Mouse (Mus musculus) lung, embryonic 16.5 days (tissue): ENCODE measurements around the gene Adm. TPM values are rescaled to one million over a fixed set of nuclear protein-coding genes. Genes with fewer than 3 reads are reported as not detected.

Source experiments
- ATAC-seq: fragments of 200-750 bp; cut with Nextera tagmentation; 2 replicates; pipeline ENCODE4 v1.8.0; 2017; ENCODE audit warnings: low read depth, mild to moderate bottlenecking, moderate library complexity
- H3K27ac ChIP-seq: fragments of 300-500 bp; sonication (generic); 2 replicates; pipeline ENCODE4 v1.5.1; 2014; ENCODE audit warnings: mild to moderate bottlenecking, control low read depth, low read length
- H3K27me3 ChIP-seq: fragments of 300-500 bp; sonication (generic); 2 replicates; pipeline ENCODE4 v1.6.1; 2014; ENCODE audit warnings: low read depth, low read length, mixed read lengths; ENCODE audit not compliant: control insufficient read depth, insufficient read depth
- H3K36me3 ChIP-seq: fragments of 300-500 bp; sonication (generic); 2 replicates; pipeline ENCODE4 v1.6.1; 2014; ENCODE audit warnings: low read length; ENCODE audit not compliant: control insufficient read depth, insufficient read depth
- H3K4me1 ChIP-seq: fragments of 300-500 bp; sonication (generic); replicated peaks from 2 replicates; pipeline ENCODE4 v1.6.1; 2014; ENCODE audit warnings: low read length, mixed read lengths; ENCODE audit not compliant: control insufficient read depth, insufficient read depth
- H3K4me2 ChIP-seq: fragments of 300-500 bp; sonication (generic); 2 replicates; pipeline ENCODE4 v1.6.1; 2014; ENCODE audit warnings: low read depth, low read length, control low read depth
- H3K4me3 ChIP-seq: fragments of 300-500 bp; sonication (generic); 2 replicates; pipeline ENCODE4 v1.5.1; 2014; ENCODE audit warnings: mild to moderate bottlenecking, low read length, control low read depth
- H3K9ac ChIP-seq: fragments of 300-500 bp; sonication (generic); 2 replicates; pipeline ENCODE4 v1.6.1; 2014; ENCODE audit warnings: low read length, control low read depth
- H3K9me3 ChIP-seq: fragments of 300-500 bp; sonication (generic); 2 replicates; pipeline ENCODE4 v1.6.1; 2016; ENCODE audit warnings: low read length; ENCODE audit not compliant: control insufficient read depth
- WGBS: fragments of 180-500 bp; shearing (Covaris S2); extraction: QIAGEN DNeasy Blood & Tissue Kit; methylation state at CpG from one replicate; pipeline ENCODE4 v1.1.7; 2014; 5-methylcytosine and 5-hydroxymethylcytosine counted together
- polyA plus RNA-seq: library from polyadenylated mRNA; unstranded; fragments of >200 nt; fragmentation: Nextera tagmentation; extraction: Ambion mirVana; gene quantifications from 2 replicates; pipeline ENCODE4 v1.2.1, GENCODE M21; 2015

Gene Adm
- polyA plus RNA-seq, 1 experiment from 2014 or later = 8.2 TPM

DNA sequence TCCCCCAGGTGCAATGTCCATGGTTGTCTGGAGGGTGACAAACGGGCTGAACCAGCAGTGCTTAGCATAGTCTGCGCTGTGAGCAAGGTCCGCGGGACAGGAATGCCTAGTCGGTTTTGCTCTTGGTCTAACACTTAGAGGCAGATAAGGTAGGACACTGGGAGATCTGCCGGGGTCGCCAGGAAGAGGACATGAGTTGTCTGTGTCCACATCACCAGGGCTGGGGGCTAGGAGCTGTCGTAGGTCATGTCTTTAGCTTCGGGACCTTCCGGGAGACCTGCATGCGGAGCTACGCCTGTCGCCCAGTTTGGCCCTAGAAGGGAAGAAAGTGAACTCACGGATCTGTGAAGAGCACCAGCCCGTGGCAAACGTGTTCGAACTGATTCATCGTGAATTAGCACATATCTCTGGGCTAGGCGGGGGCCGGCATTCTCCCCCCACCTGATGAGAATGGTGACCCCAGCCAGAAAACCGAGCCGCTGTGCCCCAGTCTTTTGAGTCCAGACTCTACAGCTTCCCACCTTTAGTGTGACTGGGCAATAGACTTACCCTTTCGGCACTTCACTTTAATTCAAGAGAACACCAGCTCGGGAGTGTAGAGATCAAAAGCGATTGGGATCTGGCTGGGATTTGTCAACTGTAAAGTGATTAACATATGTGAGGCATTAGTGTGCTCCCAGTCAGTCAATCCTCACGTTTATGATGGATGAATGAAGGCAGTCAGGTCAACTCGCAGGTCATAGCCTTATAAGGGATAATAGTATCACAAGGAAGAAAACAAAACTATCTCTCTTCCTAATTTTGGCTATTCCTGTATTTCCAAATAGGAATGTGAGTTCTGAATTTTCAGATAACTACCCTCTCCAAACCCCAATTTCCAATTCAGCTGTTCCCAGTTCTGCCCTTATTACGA, 1.0 kb upstream of the Adm start:
- H3K4me3 ChIP-seq = peak overlapping the region; percentile 62
- H3K4me1 ChIP-seq = peaks cover 62% of the 10 kb centered on the region
- ATAC-seq = no peak
- H3K36me3 ChIP-seq = no peaks in the 10 kb centered on the region
- H3K9ac ChIP-seq = no peak overlapping the region
- 12% methylated on average over 28 of the region's 28 CpGs for WGBS
- H3K27me3 ChIP-seq = peaks cover 19% of the 10 kb centered on the region
- H3K4me2 ChIP-seq = peak overlapping the region; percentile 99
- H3K27ac ChIP-seq = no peak overlapping the region
- H3K9me3 ChIP-seq = no peaks in the 10 kb centered on the region

- WGBS = 3% methylated on average over 12 of the region's 12 CpGs
- Histone ChIP-seq H3K4me1 (peaks cover 63% of the 10 kb centered on the region), H3K9ac (peak overlapping the region; percentile 72; the same call in 1 of the 2 replicates), H3K9me3 (no peaks in the 10 kb centered on the region), H3K36me3 (no peaks in the 10 kb centered on the region), H3K4me3 (peak overlapping the region; percentile 62), H3K4me2 (peak overlapping the region; percentile 99), H3K27ac (no peak overlapping the region), H3K27me3 (peaks cover 19% of the 10 kb centered on the region)
- no peak for ATAC-seq
These were observed 370 bp upstream of the Adm start for GRCm38 (mm10) chr7:110627099-110627482.

DNA sequence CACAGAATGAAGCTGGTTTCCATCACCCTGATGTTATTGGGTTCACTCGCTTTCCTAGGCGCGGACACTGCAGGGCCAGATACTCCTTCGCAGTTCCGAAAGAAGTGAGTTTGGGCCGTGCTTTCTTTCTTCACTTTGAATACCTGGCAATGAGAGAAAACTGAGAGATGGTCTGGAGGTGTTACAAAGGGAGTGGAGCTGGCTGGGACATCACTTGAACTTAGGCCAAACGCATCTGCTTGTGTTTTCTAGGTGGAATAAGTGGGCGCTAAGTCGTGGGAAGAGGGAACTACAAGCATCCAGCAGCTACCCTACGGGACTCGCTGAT, 776 bp downstream of the Adm start:
- Histone ChIP-seq H3K4me1 (peaks cover 63% of the 10 kb centered on the region), H3K27ac (no peak overlapping the region), H3K9me3 (no peaks in the 10 kb centered on the region), H3K9ac (peak overlapping the region; percentile 72), H3K4me2 (peak overlapping the region; percentile 99), H3K27me3 (peaks cover 19% of the 10 kb centered on the region), H3K4me3 (peak overlapping the region; percentile 62), H3K36me3 (no peaks in the 10 kb centered on the region)
- ATAC-seq = no peak
- 2% methylated on average over 11 of the region's 11 CpGs for WGBS

DNA sequence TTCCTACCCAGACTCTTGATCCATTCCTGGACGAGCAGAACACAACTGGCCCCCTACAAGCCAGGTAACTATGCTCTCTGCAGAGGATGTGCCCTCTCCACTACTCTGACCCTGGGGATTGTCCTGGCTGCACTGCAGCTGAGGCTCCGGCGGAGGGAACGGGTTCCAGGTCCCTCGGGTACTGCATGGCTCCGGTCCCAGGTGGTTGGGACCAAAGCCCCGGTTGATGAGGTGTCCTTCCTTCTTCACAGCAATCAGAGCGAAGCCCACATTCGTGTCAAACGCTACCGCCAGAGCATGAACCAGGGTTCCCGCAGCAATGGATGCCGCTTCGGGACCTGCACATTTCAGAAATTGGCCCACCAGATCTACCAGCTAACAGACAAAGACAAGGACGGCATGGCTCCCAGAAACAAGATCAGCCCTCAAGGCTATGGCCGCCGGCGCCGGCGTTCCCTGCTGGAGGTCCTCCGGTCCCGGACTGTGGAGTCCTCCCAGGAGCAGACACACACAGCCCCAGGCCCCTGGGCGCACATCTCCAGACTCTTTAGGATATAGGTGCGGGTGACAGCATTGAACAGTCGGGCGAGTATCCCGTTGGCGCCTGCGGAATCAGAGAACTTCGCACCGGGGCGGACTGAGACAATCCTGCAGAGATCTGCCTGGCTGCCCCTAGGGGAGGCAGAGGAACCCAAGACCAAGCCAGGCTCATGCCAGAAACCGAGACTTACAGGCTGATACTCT, 1.3 kb downstream of the Adm start:
- Histone ChIP-seq H3K4me3 (peak overlapping the region; percentile 62), H3K36me3 (no peaks in the 10 kb centered on the region), H3K9ac (peak overlapping the region; percentile 72), H3K9me3 (no peaks in the 10 kb centered on the region), H3K4me1 (peaks cover 62% of the 10 kb centered on the region), H3K27me3 (peaks cover 19% of the 10 kb centered on the region), H3K4me2 (peak overlapping the region; percentile 99), H3K27ac (no peak overlapping the region)
- no peak for ATAC-seq
- under 1% methylated on average over 33 of the region's 33 CpGs for WGBS

GRCm38 (mm10) chr7:110629892-110630666, 2.6 kb downstream of the Adm start:
- peak overlapping the region; percentile 69 for H3K27ac ChIP-seq
- no peaks in the 10 kb centered on the region for H3K36me3 ChIP-seq
- no peaks in the 10 kb centered on the region for H3K9me3 ChIP-seq
- H3K4me2 ChIP-seq = peak overlapping the region; percentile 99
- H3K27me3 ChIP-seq = peaks cover 19% of the 10 kb centered on the region
- H3K4me3 ChIP-seq = peak overlapping the region; percentile 62
- H3K9ac ChIP-seq = peak overlapping the region; percentile 81
- ATAC-seq = peak; percentile 87
- peaks cover 50% of the 10 kb centered on the region for H3K4me1 ChIP-seq
- WGBS = 3% methylated on average over 33 of the region's 36 CpGs

DNA sequence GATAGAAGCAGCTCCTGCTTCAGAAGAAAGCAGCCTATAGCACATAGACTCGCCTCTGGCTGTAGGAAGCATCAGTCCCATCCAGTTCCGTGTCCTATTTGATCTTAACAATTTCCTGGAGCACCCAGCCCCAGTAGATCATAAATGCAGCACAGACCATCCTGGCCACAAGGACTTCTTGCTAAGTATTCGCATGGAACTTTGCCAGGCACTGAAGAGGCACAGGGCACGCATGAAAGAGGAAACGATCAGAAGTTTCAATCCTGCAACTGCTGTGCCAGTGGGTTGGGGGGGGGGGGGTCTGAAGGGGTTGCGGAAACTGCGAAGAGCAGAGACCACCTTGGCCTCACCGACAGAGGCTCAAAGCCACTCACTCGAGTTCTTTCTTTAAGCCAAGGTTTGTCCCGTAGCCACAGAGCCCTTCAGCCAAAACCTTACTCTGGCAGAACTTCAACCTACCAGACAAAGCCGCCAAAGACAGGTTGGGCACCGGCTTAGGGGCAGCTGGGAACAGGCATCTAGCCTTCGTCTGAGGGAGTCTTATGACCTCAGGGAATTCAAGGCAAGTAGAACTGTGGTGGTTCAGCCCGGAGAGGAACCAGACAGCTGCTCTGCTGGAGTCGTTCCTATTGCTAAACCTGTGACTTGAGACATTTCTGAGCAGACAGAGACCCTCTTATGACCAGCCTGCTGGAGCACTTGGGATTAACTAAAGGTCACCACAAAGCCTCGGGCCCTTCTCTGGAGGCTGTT, 3.9 kb downstream of the Adm start:
- Histone ChIP-seq H3K36me3 (no peaks in the 10 kb centered on the region), H3K4me1 (peaks cover 40% of the 10 kb centered on the region), H3K9me3 (no peaks in the 10 kb centered on the region), H3K4me2 (peak overlapping the region; percentile 99; the same call in 1 of the 2 replicates), H3K9ac (no peak overlapping the region; the same call in 1 of the 2 replicates), H3K27me3 (peaks cover 17% of the 10 kb centered on the region), H3K27ac (no peak overlapping the region), H3K4me3 (no peak overlapping the region)
- 53% methylated on average over 16 of the region's 16 CpGs for WGBS
- ATAC-seq = no peak

GRCm38 (mm10) chr7:110635929-110636328, 8.5 kb downstream of the Adm start:
- no peak for ATAC-seq
- WGBS = 84% methylated on average over 3 of the region's 3 CpGs
- Histone ChIP-seq H3K4me3 (no peak overlapping the region), H3K4me2 (no peak overlapping the region), H3K9ac (no peak overlapping the region), H3K36me3 (no peaks in the 10 kb centered on the region), H3K27me3 (no peaks in the 10 kb centered on the region), H3K4me1 (peaks cover 8% of the 10 kb centered on the region), H3K27ac (no peak overlapping the region), H3K9me3 (no peaks in the 10 kb centered on the region)

DNA sequence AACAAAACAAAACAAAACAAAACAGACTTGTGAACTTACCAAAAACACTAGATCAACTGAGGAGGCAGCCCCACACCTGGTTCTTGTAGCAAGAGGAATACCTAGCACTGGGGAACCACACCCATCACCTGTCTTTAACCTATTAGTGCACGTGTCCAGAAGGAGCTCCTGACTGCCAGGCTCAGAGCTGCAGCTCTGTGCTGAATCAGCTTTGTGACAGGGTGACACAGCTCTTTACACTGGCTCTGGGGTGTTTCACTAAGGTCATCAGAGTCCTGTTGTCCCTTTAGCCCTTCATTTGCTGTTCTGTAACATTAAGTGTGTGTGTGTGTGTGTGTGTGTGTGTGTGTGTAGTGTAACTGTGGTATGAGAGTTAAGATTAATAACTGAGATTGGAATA, 9.1 kb downstream of the Adm start:
- Histone ChIP-seq H3K27ac (no peak overlapping the region), H3K36me3 (no peaks in the 10 kb centered on the region), H3K4me3 (no peak overlapping the region), H3K4me1 (peaks cover 2% of the 10 kb centered on the region; the same call in 1 of the 2 replicates), H3K9ac (no peak overlapping the region), H3K27me3 (no peaks in the 10 kb centered on the region), H3K9me3 (no peaks in the 10 kb centered on the region), H3K4me2 (no peak overlapping the region)
- no peak for ATAC-seq
- 39% methylated on average over 1 of the region's 1 CpGs for WGBS
